Comparison of ENCODE assay signal across 25 mouse cellular contexts in genomic region chr13:95813643-95814042, GRCm38 (mm10).
DNase-seq lines count a peak whose midpoint lies in the region; ATAC-seq and TF ChIP-seq lines count a peak whose summit lies in the region.
"Had no signal": no experiment of that assay in that cellular context is flagged by ENCODE, and none has a peak within 500 bp of the region (broad histone marks: within the 10 kb centered on the region; RNA-seq: fewer than 3 reads in every experiment).

No protein-coding gene starts in this region.

- TF ChIP-seq CTCF in thymus, adult 2 months (IDR thresholded peaks at IDR 0.05; ENCODE audit: borderline replicate concordance, control insufficient read depth, extremely low read depth, insufficient read depth, low read length, poor library complexity), result no peak

- no peak overlapping the region for H3K4me2 ChIP-seq in hindbrain, embryonic 14.5 days (replicated peaks)
- H3K4me2 ChIP-seq: embryonic facial prominence, embryonic 13.5 days; forebrain, embryonic 12.5 days; heart, embryonic 13.5 days; liver, embryonic 13.5 days; lung, embryonic 14.5 days; midbrain, embryonic 15.5 days; neural tube, embryonic 15.5 days had no signal

- H3K27me3 ChIP-seq in thymus, adult 2 months (ENCODE audit: control insufficient read depth, insufficient read depth, low read length), result no peaks in the 10 kb centered on the region
- H3K27me3 ChIP-seq in hindbrain, embryonic 14.5 days (ENCODE audit: control insufficient read depth, insufficient read depth, low read length), result no peaks in the 10 kb centered on the region
- H3K27me3 ChIP-seq: embryonic facial prominence, embryonic 13.5 days; forebrain, embryonic 12.5 days; heart, embryonic 13.5 days; liver, embryonic 13.5 days; midbrain, embryonic 15.5 days; neural tube, embryonic 15.5 days had no signal

- H3K4me1 ChIP-seq in thymus, adult 2 months (replicated peaks; ENCODE audit: control insufficient read depth, insufficient read depth, low read length), result peaks cover 8% of the 10 kb centered on the region
- H3K4me1 ChIP-seq in hindbrain, embryonic 14.5 days (replicated peaks; ENCODE audit: control insufficient read depth, insufficient read depth, low read length), result no peaks in the 10 kb centered on the region
- H3K4me1 ChIP-seq: forebrain, embryonic 12.5 days; heart, embryonic 13.5 days; midbrain, embryonic 15.5 days; neural tube, embryonic 15.5 days had no signal

- H3K9ac ChIP-seq in hindbrain, embryonic 14.5 days, result no peak overlapping the region
- H3K9ac ChIP-seq: embryonic facial prominence, embryonic 13.5 days; forebrain, embryonic 12.5 days; heart, embryonic 13.5 days; liver, embryonic 13.5 days; lung, embryonic 14.5 days; midbrain, embryonic 15.5 days; neural tube, embryonic 15.5 days had no signal

- no peak for TF ChIP-seq POLR2A in thymus, adult 2 months (IDR thresholded peaks at IDR 0.05; ENCODE audit: control insufficient read depth, extremely low read depth, insufficient read depth, low read length, poor library complexity)

- no peaks in the 10 kb centered on the region for H3K9me3 ChIP-seq in hindbrain, embryonic 14.5 days (ENCODE audit: control insufficient read depth, low read length)
- H3K9me3 ChIP-seq: embryonic facial prominence, embryonic 13.5 days; forebrain, embryonic 12.5 days; heart, embryonic 13.5 days; liver, embryonic 13.5 days; midbrain, embryonic 15.5 days; neural tube, embryonic 15.5 days had no signal

- no peak overlapping the region for H3K4me3 ChIP-seq in thymus, adult 2 months (ENCODE audit: control insufficient read depth, insufficient read depth, low read length)
- H3K4me3 ChIP-seq in hindbrain, embryonic 14.5 days (replicated peaks; ENCODE audit: low read length), result no peak overlapping the region
- H3K4me3 ChIP-seq: embryonic facial prominence, embryonic 13.5 days; erythroblast, embryonic 14.5 days; forebrain, embryonic 12.5 days; gastrocnemius, adult 2 months; heart, embryonic 13.5 days; liver, embryonic 13.5 days; midbrain, embryonic 15.5 days; myocyte; neural tube, embryonic 15.5 days had no signal

- peak; percentile 32 for DNase-seq in thymus, adult 2 months
- DNase-seq in thymus, postnatal 4 days, result no peak
- DNase-seq in T-cell, adult 2 months (ENCODE audit: low spot score), result peak; percentile 68
- peak; percentile 29 for DNase-seq in thymus, postnatal 14 days
- DNase-seq in hindbrain, embryonic 14.5 days (ENCODE audit: low spot score), result no peak
- DNase-seq in kidney, adult 9 months, result no peak
- DNase-seq: adrenal gland, adult 2 months; cerebellum, adult 18-20 months; cerebellum, postnatal 14 days; embryo, embryonic 11 days; gastrocnemius, adult 2 months; heart, postnatal 14 days; kidney, adult 18-20 months; liver, embryonic 13.5 days; lung, embryonic 14.5 days had no signal

- 35% methylated on average over 3 of the region's 3 CpGs for WGBS in thymus, adult 2 months
- 91% methylated on average over 3 of the region's 3 CpGs for WGBS in hindbrain, embryonic 14.5 days

- H3K36me3 ChIP-seq in thymus, adult 2 months (ENCODE audit: control insufficient read depth, insufficient read depth, low read length), result no peaks in the 10 kb centered on the region
- H3K36me3 ChIP-seq in hindbrain, embryonic 14.5 days (replicated peaks; ENCODE audit: control insufficient read depth, insufficient read depth), result no peaks in the 10 kb centered on the region
- H3K36me3 ChIP-seq: embryonic facial prominence, embryonic 13.5 days; forebrain, embryonic 12.5 days; heart, embryonic 13.5 days; liver, embryonic 13.5 days; midbrain, embryonic 15.5 days; neural tube, embryonic 15.5 days had no signal

- ATAC-seq in megakaryocyte, adult 5-6 weeks (ENCODE audit: poor library complexity, severe bottlenecking), result peak; percentile 45
- ATAC-seq in hindbrain, embryonic 14.5 days (ENCODE audit: low FRiP score), result no peak
- ATAC-seq in megakaryocyte-erythroid progenitor cell, adult 5-6 weeks (replicated peaks; ENCODE audit: low FRiP score, low TSS enrichment, poor library complexity, severe bottlenecking), result no peak
- ATAC-seq: midbrain, embryonic 15.5 days had no signal

- H3K27ac ChIP-seq in thymus, adult 2 months (ENCODE audit: control insufficient read depth, insufficient read depth, low read length), result no peak overlapping the region
- H3K27ac ChIP-seq in hindbrain, embryonic 14.5 days, result no peak overlapping the region
- H3K27ac ChIP-seq: embryonic facial prominence, embryonic 13.5 days; forebrain, embryonic 12.5 days; gastrocnemius, adult 2 months; heart, embryonic 13.5 days; kidney, postnatal 0 days; liver, embryonic 13.5 days; midbrain, embryonic 15.5 days; neural tube, embryonic 15.5 days had no signal

Comparison
In these comparisons a context has a peak if more than half of its experiments do, and no peak if none do; other contexts are left out.
1. DNase-seq: peak in thymus, adult 2 months (single experiment), T-cell, adult 2 months (single experiment) and thymus, postnatal 14 days (single experiment); none in thymus, postnatal 4 days (single experiment), hindbrain, embryonic 14.5 days (single experiment) and kidney, adult 9 months (single experiment).